In genomic region chr11:20202299-20203011, GRCm38 (mm10) we compare ENCODE assay signal across 8 mouse cellular contexts. TPM values are rescaled to one million over a fixed set of nuclear protein-coding genes. Genes with fewer than 3 reads are reported as not detected.
DNase-seq lines count a peak whose midpoint lies in the region; ATAC-seq and TF ChIP-seq lines count a peak whose summit lies in the region.

No protein-coding gene starts in this region.

- peaks cover 12% of the 10 kb centered on the region for H3K4me1 ChIP-seq in lung, embryonic 14.5 days (ENCODE audit: insufficient read depth)
- H3K4me1 ChIP-seq in embryonic fibroblast, embryonic 13.5 days (ENCODE audit: control insufficient read depth, insufficient read depth, low read length) = peaks cover 2% of the 10 kb centered on the region
- peaks cover 19% of the 10 kb centered on the region; the same call in 1 of the 2 replicates for H3K4me1 ChIP-seq in kidney, embryonic 14.5 days (ENCODE audit: control insufficient read depth, insufficient read depth, low read length)
- peaks cover 11% of the 10 kb centered on the region for H3K4me1 ChIP-seq in midbrain, embryonic 11.5 days (ENCODE audit: control insufficient read depth, insufficient read depth, low read length)

- no peak for ATAC-seq in lung, embryonic 14.5 days (ENCODE audit: insufficient read depth)
- ATAC-seq in kidney, embryonic 14.5 days (ENCODE audit: low FRiP score, low TSS enrichment) = no peak
- ATAC-seq in midbrain, embryonic 11.5 days (ENCODE audit: low FRiP score) = no peak
- ATAC-seq in erythroid progenitor cell, adult 5-6 weeks (replicated peaks; ENCODE audit: low FRiP score, poor library complexity, severe bottlenecking) = no peak
- ATAC-seq in megakaryocyte progenitor cell, adult 5-6 weeks (replicated peaks; ENCODE audit: poor library complexity) = no peak

- TF ChIP-seq CTCF in lung, embryonic 14.5 days (IDR thresholded peaks at IDR 0.05; ENCODE audit: low read depth) = no peak
- TF ChIP-seq CTCF in embryonic fibroblast, embryonic 13.5 days (IDR thresholded peaks at IDR 0.05; ENCODE audit: borderline replicate concordance, insufficient read depth, low read length) = no peak

- peak; percentile 26 for DNase-seq in lung, embryonic 14.5 days
- DNase-seq in lung, postnatal 10 days = no peak
- no peak for DNase-seq in midbrain, embryonic 11.5 days (ENCODE audit: low spot score, missing footprints)
- no peak for DNase-seq in adrenal gland, postnatal 10 days

- TF ChIP-seq POLR2A in embryonic fibroblast, embryonic 13.5 days (IDR thresholded peaks at IDR 0.05; ENCODE audit: low read depth, low read length) = no peak

- no peak overlapping the region for H3K27ac ChIP-seq in lung, embryonic 14.5 days (ENCODE audit: low read depth)
- no peak overlapping the region for H3K27ac ChIP-seq in embryonic fibroblast, embryonic 13.5 days (ENCODE audit: insufficient read depth, low read length)
- no peak overlapping the region; the same call in 1 of the 2 replicates for H3K27ac ChIP-seq in kidney, embryonic 14.5 days (ENCODE audit: low read depth, low read length)
- no peak overlapping the region for H3K27ac ChIP-seq in midbrain, embryonic 11.5 days (ENCODE audit: low read depth, low read length)

- peak overlapping the region; percentile 99 for H3K9ac ChIP-seq in lung, embryonic 14.5 days
- H3K9ac ChIP-seq in kidney, embryonic 14.5 days (ENCODE audit: low read depth, low read length) = peak overlapping the region; percentile 99
- H3K9ac ChIP-seq in midbrain, embryonic 11.5 days (ENCODE audit: low read length) = peak overlapping the region; percentile 96

- H3K36me3 ChIP-seq in lung, embryonic 14.5 days (ENCODE audit: insufficient read depth) = 0 out of 2 replicates have a peak, but pooled peaks cover 5% of the 10 kb centered on the region
- H3K36me3 ChIP-seq in kidney, embryonic 14.5 days (ENCODE audit: control insufficient read depth, insufficient read depth, low read length) = no peaks in the 10 kb centered on the region
- H3K36me3 ChIP-seq in midbrain, embryonic 11.5 days (ENCODE audit: control insufficient read depth, insufficient read depth, low read length) = no peaks in the 10 kb centered on the region

- 37% methylated on average over 7 of the region's 7 CpGs for WGBS in lung, embryonic 14.5 days
- 42% methylated on average over 7 of the region's 7 CpGs for WGBS in kidney, embryonic 14.5 days
- WGBS in midbrain, embryonic 11.5 days = 63% methylated on average over 7 of the region's 7 CpGs

- H3K27me3 ChIP-seq in lung, embryonic 14.5 days (ENCODE audit: insufficient read depth, low read length) = no peaks in the 10 kb centered on the region
- no peaks in the 10 kb centered on the region for H3K27me3 ChIP-seq in kidney, embryonic 14.5 days (ENCODE audit: control insufficient read depth, insufficient read depth, low read length)
- H3K27me3 ChIP-seq in midbrain, embryonic 11.5 days (ENCODE audit: control insufficient read depth, insufficient read depth, low read length) = no peaks in the 10 kb centered on the region

- H3K4me2 ChIP-seq in lung, embryonic 14.5 days = peak overlapping the region; percentile 93
- peak overlapping the region; percentile 85 for H3K4me2 ChIP-seq in kidney, embryonic 14.5 days (replicated peaks; ENCODE audit: low read depth, low read length)
- H3K4me2 ChIP-seq in midbrain, embryonic 11.5 days = peak overlapping the region; percentile 67

- H3K9me3 ChIP-seq in lung, embryonic 14.5 days (ENCODE audit: low read depth, low read length) = no peaks in the 10 kb centered on the region
- no peaks in the 10 kb centered on the region for H3K9me3 ChIP-seq in kidney, embryonic 14.5 days (ENCODE audit: control insufficient read depth, low read length)
- no peaks in the 10 kb centered on the region for H3K9me3 ChIP-seq in midbrain, embryonic 11.5 days (ENCODE audit: control insufficient read depth, low read length)

- peak overlapping the region; percentile 98 for H3K4me3 ChIP-seq in lung, embryonic 14.5 days (ENCODE audit: low read depth, low read length)
- H3K4me3 ChIP-seq in embryonic fibroblast, embryonic 13.5 days (ENCODE audit: insufficient read depth, low read length) = peak overlapping the region; percentile 100
- peak overlapping the region; percentile 99 for H3K4me3 ChIP-seq in kidney, embryonic 14.5 days (ENCODE audit: low read length)
- peak overlapping the region; percentile 96 for H3K4me3 ChIP-seq in midbrain, embryonic 11.5 days (ENCODE audit: low read depth, low read length)

RNA-seq across cellular contexts. Expression of gene Rab1a, which starts 1.2 kb away (rescaled TPM):
- polyA plus RNA-seq in lung, embryonic 14.5 days (2014; fragmentation: Nextera tagmentation; extraction: Ambion mirVana) = 241 and 258 TPM in 2 replicates
- 362 and 406 TPM in 2 replicates for polyA plus RNA-seq in embryonic fibroblast, embryonic 13.5 days (2011; ENCODE audit: insufficient read length, low read depth, missing spikeins)
- polyA plus RNA-seq in kidney, embryonic 14.5 days (2014; fragmentation: Nextera tagmentation; extraction: Ambion mirVana) = 212 and 244 TPM in 2 replicates
- polyA plus RNA-seq in midbrain, embryonic 11.5 days (2014; fragmentation: Nextera tagmentation; extraction: Ambion mirVana) = 248 and 272 TPM in 2 replicates
- total RNA-seq in erythroid progenitor cell, adult 5-6 weeks (2015; ENCODE audit: low replicate concordance) = 86.1 and 103 TPM in 2 replicates
- total RNA-seq in erythroid progenitor cell, adult 5-6 weeks (2017; ENCODE audit: low replicate concordance) = 40.2 and 60.6 TPM in 2 replicates
- 100 to 1,000 TPM; 153 to 156 TPM for total RNA-seq in adrenal gland, postnatal 10 days (2021)
- total RNA-seq in megakaryocyte progenitor cell, adult 5-6 weeks (2015) = 143 and 167 TPM in 2 replicates
- 86.8 and 87.9 TPM in 2 replicates for total RNA-seq in megakaryocyte progenitor cell, adult 5-6 weeks (2017)

RNA-seq across cellular contexts. Expression of gene Cep68, which starts 46.8 kb away (rescaled TPM):
- 43.4 and 46.6 TPM in 2 replicates for polyA plus RNA-seq in lung, embryonic 14.5 days (2014; fragmentation: Nextera tagmentation; extraction: Ambion mirVana)
- 14.7 and 17.4 TPM in 2 replicates for polyA plus RNA-seq in embryonic fibroblast, embryonic 13.5 days (2011; ENCODE audit: insufficient read length, low read depth, missing spikeins)
- polyA plus RNA-seq in kidney, embryonic 14.5 days (2014; fragmentation: Nextera tagmentation; extraction: Ambion mirVana) = 17.1 and 40.8 TPM in 2 replicates
- polyA plus RNA-seq in midbrain, embryonic 11.5 days (2014; fragmentation: Nextera tagmentation; extraction: Ambion mirVana) = 29.4 TPM in 2 replicates
- 3.6 and 6.3 TPM in 2 replicates for total RNA-seq in erythroid progenitor cell, adult 5-6 weeks (2015; ENCODE audit: low replicate concordance)
- total RNA-seq in erythroid progenitor cell, adult 5-6 weeks (2017; ENCODE audit: low replicate concordance) = 3.3 and 4.7 TPM in 2 replicates
- total RNA-seq in adrenal gland, postnatal 10 days (2021) = 10 to 100 TPM; 29.6 to 39.8 TPM
- 22.6 and 27.7 TPM in 2 replicates for total RNA-seq in megakaryocyte progenitor cell, adult 5-6 weeks (2015)
- total RNA-seq in megakaryocyte progenitor cell, adult 5-6 weeks (2017) = 28.3 and 28.6 TPM in 2 replicates
